Mouse (Mus musculus) liver, embryonic 15.5 days (tissue): ENCODE data around the gene Slc26a1. TPM values are rescaled to one million over a fixed set of nuclear protein-coding genes. Genes with fewer than 3 reads are reported as not detected.

ENCODE experiments used
- ATAC-seq: fragments of 200-750 bp; cut with Nextera tagmentation; 2 replicates; pipeline ENCODE4 v1.8.0; 2017; ENCODE audit warnings: moderate number of reproducible peaks, mild to moderate bottlenecking, moderate library complexity; ENCODE audit not compliant: insufficient read depth
- H3K27ac ChIP-seq: fragments of 300-500 bp; sonication (generic); replicated peaks from 2 replicates; pipeline ENCODE4 v1.5.1; 2015; ENCODE audit warnings: mild to moderate bottlenecking, inconsistent platforms
- H3K27me3 ChIP-seq: fragments of 300-500 bp; sonication (generic); 2 replicates; pipeline ENCODE4 v1.6.1; 2015; ENCODE audit warnings: mild to moderate bottlenecking, inconsistent platforms
- H3K36me3 ChIP-seq: fragments of 300-500 bp; sonication (generic); replicated peaks from 2 replicates; pipeline ENCODE4 v1.6.1; 2015; ENCODE audit warnings: moderate library complexity, mild to moderate bottlenecking, inconsistent platforms
- H3K4me1 ChIP-seq: fragments of 300-500 bp; sonication (generic); replicated peaks from 2 replicates; pipeline ENCODE4 v1.6.1; 2015; ENCODE audit warnings: inconsistent platforms
- H3K4me2 ChIP-seq: fragments of 300-500 bp; sonication (generic); 2 replicates; pipeline ENCODE4 v1.6.1; 2015; ENCODE audit warnings: moderate library complexity, mild to moderate bottlenecking, inconsistent platforms
- H3K4me3 ChIP-seq: fragments of 300-500 bp; sonication (generic); replicated peaks from 2 replicates; pipeline ENCODE4 v1.5.1; 2015; ENCODE audit warnings: mild to moderate bottlenecking, inconsistent platforms
- H3K9ac ChIP-seq: fragments of 300-500 bp; sonication (generic); 2 replicates; pipeline ENCODE4 v1.6.1; 2015; ENCODE audit warnings: moderate library complexity, mild to moderate bottlenecking, inconsistent platforms
- H3K9me3 ChIP-seq: fragments of 300-500 bp; sonication (generic); replicated peaks from 2 replicates; pipeline ENCODE4 v1.6.1; 2016; ENCODE audit warnings: inconsistent platforms
- WGBS: fragments of 180-500 bp; shearing (Covaris S2); methylation state at CpG from one replicate; pipeline ENCODE4 v1.1.7; 2015; ENCODE audit warnings: mixed read lengths; ENCODE audit not compliant: insufficient replicate concordance; 5-methylcytosine and 5-hydroxymethylcytosine counted together
- polyA plus RNA-seq: library from polyadenylated mRNA; unstranded; fragments of >200 nt; fragmentation: Nextera tagmentation; extraction: Ambion mirVana; gene quantifications from 2 replicates; pipeline ENCODE4 v1.2.1, GENCODE M21; 2015

Slc26a1 gene
- polyA plus RNA-seq: 18.6 and 22.2 TPM in 2 replicates

DNA sequence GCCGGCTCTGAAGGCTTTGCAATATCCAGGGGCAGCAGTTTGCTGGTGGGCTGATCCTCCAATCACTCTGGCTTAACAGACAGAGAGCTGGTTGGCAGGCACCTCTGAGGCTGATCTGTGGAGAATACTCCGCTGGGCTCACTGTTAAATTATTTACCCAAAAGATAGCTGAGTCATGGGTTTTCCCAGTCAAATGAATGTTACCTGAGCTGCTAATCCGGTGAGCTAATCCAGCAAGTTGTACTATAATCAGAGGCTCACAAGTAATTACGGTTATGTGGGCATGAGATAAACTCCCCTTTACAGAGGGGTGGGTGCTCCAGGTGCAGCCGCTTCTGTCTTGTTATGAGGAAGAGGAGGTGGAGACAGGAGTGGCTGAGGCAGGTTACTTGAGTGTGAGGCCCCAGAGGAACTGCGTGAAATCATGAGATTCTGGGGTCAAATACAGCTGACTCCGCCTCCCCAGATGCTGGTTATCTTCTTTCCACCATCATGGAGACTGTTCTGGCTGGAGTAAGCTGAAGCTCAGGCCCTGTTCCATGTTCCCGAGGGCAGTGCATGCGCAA, at the start of gene Slc26a1:
Gene Slc26a1, minus strand, starts transcription at position 319 of the 566 bp plus-strand sequence.
- Histone ChIP-seq H3K4me3 (peak within 1 kb of the TSS; percentile 56), H3K27ac (peak within 1 kb of the TSS; percentile 92), H3K9me3 (no peaks in the 10 kb centered on the region), H3K27me3 (no peaks in the 10 kb centered on the region), H3K9ac (peak within 1 kb of the TSS; percentile 66), H3K4me1 (peaks cover 94% of the 10 kb centered on the region), H3K4me2 (peak within 1 kb of the TSS; percentile 73), H3K36me3 (peaks cover 35% of the 10 kb centered on the region)
- WGBS: 18% methylated on average over 9 of the region's 9 CpGs
- peak; percentile 45 for ATAC-seq

DNA sequence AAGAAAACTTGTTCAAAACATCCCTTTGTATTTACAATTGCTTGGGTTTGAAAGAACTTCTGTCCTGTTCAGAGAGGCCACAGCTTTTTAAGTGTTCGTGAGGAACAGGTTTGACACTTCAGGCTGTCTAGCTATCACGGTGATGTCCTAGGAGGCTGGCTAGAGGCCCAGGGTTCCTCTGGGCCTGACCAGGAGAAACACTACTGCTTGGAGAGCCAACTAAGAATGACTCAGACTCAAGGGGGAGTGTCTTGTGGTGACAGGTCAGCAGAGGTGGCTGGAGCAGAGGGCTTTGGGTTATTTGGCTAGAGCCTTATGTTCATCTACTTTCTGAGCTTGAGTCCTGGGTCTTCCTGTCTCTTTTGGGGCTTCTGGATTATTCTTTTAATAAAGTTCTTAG, 48.6 kb upstream of the Slc26a1 start:
- H3K9ac ChIP-seq: no peak overlapping the region
- H3K27me3 ChIP-seq: peaks cover 8% of the 10 kb centered on the region; the same call in 1 of the 2 replicates
- H3K4me3 ChIP-seq: no peak overlapping the region
- no peak overlapping the region for H3K4me2 ChIP-seq
- H3K9me3 ChIP-seq: no peaks in the 10 kb centered on the region
- peaks cover 6% of the 10 kb centered on the region; the same call in 1 of the 2 replicates for H3K4me1 ChIP-seq
- ATAC-seq: no peak
- WGBS: 55% methylated on average over 2 of the region's 2 CpGs
- H3K36me3 ChIP-seq: no peaks in the 10 kb centered on the region
- no peak overlapping the region for H3K27ac ChIP-seq

DNA sequence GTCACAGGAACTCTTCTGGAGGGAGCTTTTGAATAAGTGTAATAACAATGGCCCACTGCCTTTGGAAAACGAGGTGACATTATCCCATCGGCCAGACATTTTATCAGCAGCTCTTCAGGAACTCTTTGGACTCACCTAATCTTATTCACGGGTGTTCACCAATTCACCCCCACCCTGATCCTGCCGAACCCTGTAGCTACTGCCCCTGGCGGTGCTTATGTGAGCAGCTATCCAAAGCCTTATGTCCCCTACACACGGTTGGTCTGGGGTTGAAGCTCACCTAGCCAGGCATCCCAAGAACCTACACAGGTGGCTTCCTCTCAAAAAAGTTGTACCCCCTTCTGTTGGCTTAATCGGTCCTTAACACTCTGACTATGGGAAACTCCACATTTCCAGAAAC, 44.4 kb upstream of the Slc26a1 start:
- no peak overlapping the region for H3K9ac ChIP-seq
- H3K27ac ChIP-seq: no peak overlapping the region
- H3K4me2 ChIP-seq: no peak overlapping the region
- no peak overlapping the region for H3K4me3 ChIP-seq
- peaks cover 5% of the 10 kb centered on the region; the same call in 1 of the 2 replicates for H3K27me3 ChIP-seq
- no peaks in the 10 kb centered on the region for H3K36me3 ChIP-seq
- 0 out of 2 replicates have a peak, but pooled peaks have one; percentile 28 for ATAC-seq
- WGBS: 42% methylated on average over 7 of the region's 7 CpGs
- no peaks in the 10 kb centered on the region for H3K9me3 ChIP-seq
- H3K4me1 ChIP-seq: no peaks in the 10 kb centered on the region; the same call in 1 of the 2 replicates

DNA sequence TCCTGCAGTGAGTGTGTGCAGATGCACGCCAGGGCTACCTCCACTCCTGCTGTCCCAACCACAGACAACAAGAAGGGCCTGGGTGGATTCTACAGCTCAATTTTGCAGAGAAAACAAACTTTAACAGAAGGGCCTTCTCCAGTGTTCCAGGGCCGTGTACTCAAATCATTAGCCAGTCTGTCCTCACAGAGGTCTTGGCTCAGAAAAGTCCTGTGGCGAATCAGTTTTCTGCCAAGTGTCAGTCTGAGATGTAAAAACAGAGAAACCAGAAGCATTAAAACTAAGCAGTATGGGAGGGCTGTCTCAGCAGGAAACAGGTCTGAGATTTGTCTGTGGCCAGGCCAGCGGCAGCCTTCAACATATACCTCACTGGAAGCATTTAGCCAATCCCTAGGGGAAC, 42.7 kb upstream of the Slc26a1 start:
- WGBS: 44% methylated on average over 4 of the region's 4 CpGs
- no peaks in the 10 kb centered on the region for H3K9me3 ChIP-seq
- no peaks in the 10 kb centered on the region; the same call in 1 of the 2 replicates for H3K4me1 ChIP-seq
- H3K27ac ChIP-seq: no peak overlapping the region
- H3K4me3 ChIP-seq: no peak overlapping the region
- H3K36me3 ChIP-seq: no peaks in the 10 kb centered on the region
- no peak for ATAC-seq
- H3K9ac ChIP-seq: no peak overlapping the region
- H3K27me3 ChIP-seq: peaks cover 5% of the 10 kb centered on the region; the same call in 1 of the 2 replicates
- no peak overlapping the region for H3K4me2 ChIP-seq

DNA sequence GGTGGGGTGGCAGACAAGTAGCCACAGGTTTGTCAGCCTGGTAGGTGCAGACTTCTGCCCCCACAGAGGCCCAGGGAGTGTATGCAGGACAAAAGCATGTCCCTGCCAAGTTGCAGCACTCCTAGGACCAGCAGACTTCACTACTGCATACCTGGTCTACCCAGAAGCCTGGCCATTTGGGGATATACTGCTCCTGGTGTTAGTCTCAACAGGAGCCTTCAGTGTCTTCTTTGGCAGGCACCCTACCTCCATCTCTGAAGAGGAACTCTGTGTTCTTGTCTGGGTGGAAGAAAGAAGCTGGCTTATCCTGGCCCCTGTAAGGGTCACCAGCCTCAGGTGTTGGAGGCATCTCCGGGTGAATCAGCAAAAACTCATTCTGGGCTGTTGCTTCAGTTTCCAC, 40.6 kb upstream of the Slc26a1 start:
- no peaks in the 10 kb centered on the region for H3K36me3 ChIP-seq
- H3K9ac ChIP-seq: no peak overlapping the region
- 56% methylated on average over 1 of the region's 1 CpGs for WGBS
- H3K9me3 ChIP-seq: no peaks in the 10 kb centered on the region
- ATAC-seq: no peak
- H3K4me1 ChIP-seq: no peaks in the 10 kb centered on the region; the same call in 1 of the 2 replicates
- H3K4me2 ChIP-seq: no peak overlapping the region
- H3K27me3 ChIP-seq: peaks cover 5% of the 10 kb centered on the region; the same call in 1 of the 2 replicates
- no peak overlapping the region for H3K27ac ChIP-seq
- H3K4me3 ChIP-seq: no peak overlapping the region

DNA sequence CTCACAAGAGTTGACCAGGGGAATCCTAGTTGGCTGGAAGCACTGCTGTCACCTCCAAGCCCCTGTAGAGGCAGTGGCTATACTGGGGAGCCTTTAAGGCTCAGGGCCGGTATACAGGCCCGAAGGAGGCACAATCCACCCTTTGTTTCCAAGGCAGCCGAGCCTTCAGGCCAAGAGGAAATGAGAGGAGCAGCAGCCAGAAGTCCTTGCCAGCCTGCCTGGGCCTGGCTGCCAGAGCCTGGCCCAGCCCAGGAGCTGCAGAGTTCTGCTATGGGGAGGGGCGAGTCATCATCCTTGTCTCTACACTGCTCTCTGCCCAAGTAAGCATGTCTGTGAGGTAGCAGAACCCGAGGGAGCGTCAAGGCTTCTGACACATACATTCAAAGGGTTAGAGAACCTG, 38.8 kb upstream of the Slc26a1 start:
- WGBS: 55% methylated on average over 6 of the region's 6 CpGs
- no peak overlapping the region for H3K4me2 ChIP-seq

DNA sequence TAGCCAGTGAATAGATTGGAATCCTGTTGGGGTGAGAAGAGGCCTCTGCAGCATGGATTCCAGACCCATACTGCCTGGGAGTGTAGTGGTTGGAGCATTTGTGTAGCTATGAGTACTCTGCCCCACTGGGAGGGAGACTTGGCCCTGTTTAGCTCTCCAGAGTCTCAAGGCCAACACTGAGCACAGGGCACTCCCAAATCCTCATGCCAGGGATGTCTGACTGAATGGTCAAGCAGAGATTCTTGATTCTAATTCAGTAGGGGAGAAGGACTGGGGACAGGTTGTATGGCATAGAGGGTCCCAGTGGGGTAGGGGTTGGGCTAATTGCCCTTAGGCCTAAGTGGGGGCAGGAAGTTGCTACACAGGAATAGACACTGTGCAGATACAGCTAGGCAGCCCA, 38.3 kb upstream of the Slc26a1 start:
- H3K27me3 ChIP-seq: no peaks in the 10 kb centered on the region
- peaks cover 12% of the 10 kb centered on the region for H3K4me1 ChIP-seq
- H3K9me3 ChIP-seq: no peaks in the 10 kb centered on the region
- no peak overlapping the region for H3K4me3 ChIP-seq
- no peak for ATAC-seq
- H3K4me2 ChIP-seq: no peak overlapping the region
- H3K27ac ChIP-seq: no peak overlapping the region
- H3K9ac ChIP-seq: no peak overlapping the region
- no peaks in the 10 kb centered on the region for H3K36me3 ChIP-seq

More for the DNA sequence above, 38.8 kb upstream of the Slc26a1 start:
- Histone ChIP-seq H3K27ac (no peak overlapping the region), H3K4me3 (no peak overlapping the region), H3K36me3 (no peaks in the 10 kb centered on the region), H3K27me3 (no peaks in the 10 kb centered on the region), H3K9ac (no peak overlapping the region), H3K4me1 (peaks cover 8% of the 10 kb centered on the region), H3K9me3 (no peaks in the 10 kb centered on the region)
- ATAC-seq: no peak

DNA sequence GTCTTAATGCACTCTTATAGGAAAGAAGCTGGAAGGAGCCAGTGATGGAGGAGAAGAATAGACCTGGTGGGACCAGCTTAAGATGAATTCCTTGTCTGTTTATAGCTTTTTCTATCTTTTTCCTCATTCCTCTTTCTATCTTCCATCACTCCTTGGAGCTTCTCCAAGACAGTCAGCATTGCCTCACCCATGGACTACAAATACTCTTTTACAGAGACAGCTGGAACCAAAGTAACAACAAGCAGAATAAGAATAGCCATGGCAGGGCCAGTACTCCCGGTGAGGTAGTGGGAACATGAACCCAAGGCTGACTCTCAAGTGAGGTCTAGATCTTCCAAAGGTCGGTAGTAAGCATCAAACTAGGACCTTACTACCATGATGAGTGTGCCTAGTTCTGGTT, 37.7 kb upstream of the Slc26a1 start:
- ATAC-seq: no peak
- WGBS: 54% methylated on average over 2 of the region's 2 CpGs
- Histone ChIP-seq H3K4me3 (no peak overlapping the region), H3K36me3 (no peaks in the 10 kb centered on the region), H3K27me3 (no peaks in the 10 kb centered on the region), H3K27ac (no peak overlapping the region), H3K4me2 (no peak overlapping the region), H3K9me3 (no peaks in the 10 kb centered on the region), H3K4me1 (peaks cover 18% of the 10 kb centered on the region), H3K9ac (no peak overlapping the region)

DNA sequence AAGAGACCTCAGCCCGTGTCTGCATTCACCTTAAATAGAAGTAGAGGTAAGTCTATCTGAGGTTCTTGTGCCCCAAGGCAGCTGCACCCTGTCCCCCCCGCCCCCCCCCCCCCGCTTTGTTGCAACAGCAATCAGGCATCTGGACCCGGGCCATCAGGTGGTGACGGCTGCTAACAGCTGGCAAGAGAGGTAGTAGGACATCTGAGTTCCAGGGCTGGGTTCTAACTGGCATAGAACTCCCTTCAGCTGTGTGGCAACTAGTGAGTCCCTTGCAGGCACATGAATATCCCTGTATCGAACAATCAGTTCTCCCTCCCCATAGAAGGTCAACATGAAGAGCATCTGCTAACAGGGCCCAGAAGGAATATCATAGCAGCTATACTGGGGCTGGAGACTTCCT, 36.6 kb upstream of the Slc26a1 start:
- Histone ChIP-seq H3K27me3 (no peaks in the 10 kb centered on the region), H3K4me1 (peaks cover 30% of the 10 kb centered on the region), H3K27ac (no peak overlapping the region), H3K9me3 (no peaks in the 10 kb centered on the region), H3K9ac (no peak overlapping the region), H3K36me3 (no peaks in the 10 kb centered on the region), H3K4me3 (no peak overlapping the region), H3K4me2 (no peak overlapping the region)
- ATAC-seq: no peak
- WGBS: 64% methylated on average over 6 of the region's 6 CpGs

DNA sequence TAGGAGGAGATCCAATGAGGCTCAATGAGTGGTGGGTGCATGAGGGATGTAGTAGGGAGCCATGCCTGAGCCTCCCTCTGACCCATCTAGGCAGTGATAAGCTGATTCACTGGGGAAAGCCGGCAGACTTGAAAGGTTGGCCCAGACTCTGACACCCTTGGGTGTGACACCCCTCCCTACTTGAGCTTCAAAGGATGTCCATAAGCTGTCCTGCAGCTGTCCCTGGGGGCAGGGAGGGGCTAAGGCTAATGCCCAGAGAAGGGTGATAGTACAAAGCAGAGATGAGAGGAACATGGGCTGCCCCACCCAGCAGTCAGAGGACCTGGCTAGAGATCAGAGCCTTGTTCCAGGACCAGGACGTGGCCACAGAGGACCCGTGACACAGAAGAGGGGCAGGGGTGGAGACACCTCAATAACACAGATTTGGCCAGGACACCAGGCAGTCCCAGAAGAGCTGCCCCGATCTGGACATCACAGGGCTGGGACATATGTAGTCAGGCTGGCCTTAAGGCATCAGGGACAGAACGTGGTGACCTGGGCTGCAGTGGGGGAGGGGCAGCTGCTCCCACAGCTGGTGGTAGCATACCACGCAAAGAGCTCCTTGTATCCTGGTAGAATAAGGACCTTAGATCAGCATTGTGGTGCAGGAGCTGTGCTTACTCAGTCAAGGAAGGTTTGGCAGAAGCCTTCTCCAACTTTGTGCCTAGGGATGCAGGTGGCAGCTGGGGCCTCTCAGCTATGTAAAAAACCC, 33.8 kb upstream of the Slc26a1 start:
- H3K27ac ChIP-seq: no peak overlapping the region
- ATAC-seq: peak; percentile 16; the same call in 1 of the 2 replicates

DNA sequence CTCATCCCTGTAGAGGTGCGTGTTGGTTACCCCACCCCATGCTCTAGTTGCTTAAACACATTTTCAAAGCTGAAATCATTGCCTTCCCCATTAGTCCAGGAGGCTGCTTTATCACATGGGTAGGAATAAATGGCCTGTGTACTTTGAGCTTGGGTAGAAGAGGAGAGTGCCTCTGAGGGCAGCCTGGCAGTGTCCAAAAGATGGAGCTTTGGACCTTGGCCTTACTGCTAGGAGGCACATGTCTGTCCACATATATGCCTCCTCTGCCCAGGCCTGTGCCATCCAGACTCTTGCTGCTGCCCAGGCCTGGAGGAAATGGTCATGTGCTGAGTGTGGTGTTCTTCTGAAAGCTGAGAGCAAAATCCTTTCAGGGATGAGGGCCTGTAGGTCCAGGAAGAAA, 33.0 kb upstream of the Slc26a1 start:
- Histone ChIP-seq H3K27me3 (no peaks in the 10 kb centered on the region), H3K9ac (no peak overlapping the region), H3K4me3 (no peak overlapping the region), H3K27ac (peak overlapping the region; percentile 73; the same call in 1 of the 2 replicates), H3K4me1 (peaks cover 44% of the 10 kb centered on the region), H3K36me3 (peaks cover 23% of the 10 kb centered on the region), H3K9me3 (no peaks in the 10 kb centered on the region), H3K4me2 (peak overlapping the region; percentile 37; the same call in 1 of the 2 replicates)
- peak; percentile 10 for ATAC-seq
- 78% methylated on average over 1 of the region's 1 CpGs for WGBS

More for the DNA sequence above, 33.8 kb upstream of the Slc26a1 start:
- peaks cover 23% of the 10 kb centered on the region for H3K36me3 ChIP-seq
- WGBS: 49% methylated on average over 6 of the region's 6 CpGs
- peaks cover 37% of the 10 kb centered on the region for H3K4me1 ChIP-seq
- no peak overlapping the region for H3K4me2 ChIP-seq
- no peak overlapping the region for H3K9ac ChIP-seq
- no peak overlapping the region for H3K4me3 ChIP-seq
- H3K27me3 ChIP-seq: no peaks in the 10 kb centered on the region
- no peaks in the 10 kb centered on the region for H3K9me3 ChIP-seq
